Mouse (Mus musculus) B cell, adult 67 days (primary cell): Measurements from ENCODE around the gene Slc5a12. TPM values are rescaled to one million over a fixed set of nuclear protein-coding genes. Genes with fewer than 3 reads are reported as not detected.

ENCODE experiments used
- total RNA-seq, 2 experiments: library from RNA; stranded (reverse); gene quantifications; 4 replicates each; pipeline ENCODE4 v1.2.4; 2023

Slc5a12 gene
- not detected for total RNA-seq

GRCm38 (mm10) chr2:110596932-110597331, at the start of gene Slc5a12:
Slc5a12 (plus strand) TSS chr2:110597298.

Other genes with a start within 250 kb of the Slc5a12 start
- not detected for gene Fibin, start 234.1 kb upstream of the Slc5a12 start, total RNA-seq
- gene Muc15, start 124.0 kb downstream of the Slc5a12 start, total RNA-seq = not detected